Mouse (Mus musculus) 3T3-L1 (cell line): ENCODE measurements around the gene Gm16451.
"Not testable (repeated sequence)": the region's sequence is repeated elsewhere in the genome, so short reads cannot be mapped to it uniquely, and the experiment has no call there.

Experiments
- DNase-seq: peaks from one replicate; pipeline ENCODE4 v3.0.0-alpha.2; 2015; ENCODE audit warnings: low read depth, low spot score

Gene Gm16451

GRCm38 (mm10) chr7:22118145-22118544, at the start of gene Gm16451:
TSS of gene Gm16451 (minus strand) at chr7:22118245.
- DNase-seq, result not testable (repeated sequence)

DNA sequence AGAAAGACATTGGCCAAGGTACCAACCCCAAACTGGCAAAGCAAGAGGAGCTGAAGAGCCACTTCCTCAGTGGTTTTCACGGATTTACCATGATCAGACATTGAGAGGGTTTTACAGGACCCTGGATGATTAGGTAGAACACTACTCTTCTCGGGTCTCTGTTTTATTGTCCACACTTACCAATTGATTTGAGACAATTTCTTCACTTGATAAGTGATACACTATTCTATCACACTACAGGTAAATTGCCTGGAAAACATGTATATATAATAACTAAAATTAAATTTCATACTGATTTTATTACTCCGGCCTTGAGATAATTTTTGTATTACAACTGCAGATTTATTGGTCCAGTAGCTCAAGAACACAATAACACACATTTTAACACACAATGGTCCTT, 45.9 kb upstream of the Gm16451 start, which contains the start of gene Vmn1r142:
Gene Vmn1r142 (minus strand): TSS at position 101 of the 400 bp plus-strand sequence.
- DNase-seq, result not testable (repeated sequence)

- DNase-seq, result not testable (repeated sequence)
Measured at GRCm38 (mm10) chr7:22134641-22135040, 16.6 kb upstream of the Gm16451 start, which contains the start of gene Gm10666. TSS of gene Gm10666 (minus strand) at chr7:22134741.

DNA sequence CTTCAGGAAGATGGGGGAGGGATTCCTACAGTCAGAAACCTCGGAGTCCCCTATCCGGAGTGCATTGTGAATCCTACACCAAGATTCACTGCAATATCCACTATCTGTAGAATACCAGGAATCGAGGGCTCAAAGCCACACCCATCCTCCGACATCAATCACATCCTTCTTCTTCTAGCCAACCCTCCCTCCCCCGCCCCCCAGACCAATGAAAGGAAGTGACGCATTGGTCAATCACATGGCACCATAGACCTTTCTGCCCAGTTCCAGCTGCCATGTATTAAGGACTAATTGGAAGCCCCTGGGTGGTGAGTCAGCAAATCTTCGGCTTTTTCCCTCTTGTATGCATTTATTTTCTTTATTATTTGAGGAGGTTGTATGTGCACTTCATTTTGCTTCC, 49.3 kb downstream of the Gm16451 start, which contains the start of gene Vmn1r139:
Gene Vmn1r139 (plus strand): TSS at position 301 of the 400 bp plus-strand sequence.
- DNase-seq, result not testable (repeated sequence)
